Mouse (Mus musculus): ENCODE measurements around the gene Rnf38. TPM values are rescaled to one million over a fixed set of nuclear protein-coding genes. Genes with fewer than 3 reads are reported as not detected.

The Rnf38 gene
- polyA plus RNA-seq (2015; fragmentation: Nextera tagmentation; extraction: Ambion mirVana): 40.7 and 43.9 TPM in 2 replicates

DNA sequence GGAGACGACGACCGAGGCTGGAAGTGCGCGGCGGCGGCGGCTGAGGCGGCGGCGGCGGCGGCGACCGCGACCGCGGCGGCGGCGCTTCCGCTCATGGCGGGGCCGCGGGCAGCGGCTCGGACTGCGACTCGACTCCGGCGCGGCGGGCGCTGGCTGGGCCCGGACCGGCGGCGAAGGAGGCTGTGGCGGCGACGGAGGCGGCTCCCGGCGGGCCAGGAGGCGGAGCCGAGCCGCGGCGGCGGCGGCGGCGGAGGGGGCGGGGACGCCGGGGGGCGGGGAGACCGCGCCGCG lies at the start of gene Rnf38:
Rnf38 (minus strand) TSS at position 77 of the 291 bp plus-strand sequence.
- under 1% methylated on average over 25 of the region's 61 CpGs for WGBS
- ATAC-seq (replicated peaks): no peak
- Histone ChIP-seq H3K4me2 (replicated peaks) (peak within 1 kb of the TSS; percentile 88), H3K36me3 (no peaks in the 10 kb centered on the region), H3K4me1 (peaks cover 28% of the 10 kb centered on the region), H3K9me3 (no peaks in the 10 kb centered on the region), H3K27ac (replicated peaks) (peak within 1 kb of the TSS; percentile 85), H3K27me3 (no peaks in the 10 kb centered on the region), H3K4me3 (peak within 1 kb of the TSS; percentile 88), H3K9ac (replicated peaks) (peak within 1 kb of the TSS; percentile 79)

DNA sequence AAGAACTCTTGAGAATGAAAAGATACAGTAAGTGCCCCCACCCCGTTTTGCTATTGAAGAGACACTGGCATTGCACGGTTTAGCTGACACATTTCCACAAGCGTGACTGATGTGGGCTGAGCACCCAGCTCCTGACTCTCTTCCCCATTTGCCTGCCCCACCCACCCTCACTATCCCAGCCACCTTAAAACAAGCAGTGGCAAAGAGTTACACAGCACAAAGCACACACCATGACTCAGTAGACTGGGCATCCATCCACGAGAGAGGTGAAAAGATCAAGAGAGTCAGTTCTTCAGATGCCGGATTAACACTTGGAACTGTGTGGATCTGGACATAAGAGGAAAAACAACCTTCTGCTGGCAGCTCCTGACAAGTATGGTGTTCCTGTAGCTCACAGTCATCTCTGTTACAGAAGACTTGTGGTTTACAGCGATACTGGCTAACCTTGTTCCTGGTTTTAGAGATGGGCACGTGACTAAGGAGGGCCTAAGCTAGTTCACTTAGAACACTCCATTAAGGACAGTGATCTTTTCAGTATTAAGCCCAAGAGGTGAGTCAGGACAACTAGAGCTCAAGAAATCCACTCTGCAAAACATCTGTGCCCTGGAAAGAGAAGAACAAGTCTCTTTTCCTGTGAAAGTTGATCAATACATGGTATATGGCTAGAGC lies 48.1 kb upstream of the Rnf38 start:
- WGBS: 78% methylated on average over 7 of the region's 7 CpGs
- Histone ChIP-seq H3K27me3 (no peaks in the 10 kb centered on the region), H3K9ac (replicated peaks) (no peak overlapping the region), H3K36me3 (no peaks in the 10 kb centered on the region), H3K4me2 (replicated peaks) (no peak overlapping the region), H3K4me3 (no peak overlapping the region), H3K9me3 (no peaks in the 10 kb centered on the region), H3K4me1 (no peaks in the 10 kb centered on the region), H3K27ac (replicated peaks) (no peak overlapping the region)
- no peak for ATAC-seq (replicated peaks)

DNA sequence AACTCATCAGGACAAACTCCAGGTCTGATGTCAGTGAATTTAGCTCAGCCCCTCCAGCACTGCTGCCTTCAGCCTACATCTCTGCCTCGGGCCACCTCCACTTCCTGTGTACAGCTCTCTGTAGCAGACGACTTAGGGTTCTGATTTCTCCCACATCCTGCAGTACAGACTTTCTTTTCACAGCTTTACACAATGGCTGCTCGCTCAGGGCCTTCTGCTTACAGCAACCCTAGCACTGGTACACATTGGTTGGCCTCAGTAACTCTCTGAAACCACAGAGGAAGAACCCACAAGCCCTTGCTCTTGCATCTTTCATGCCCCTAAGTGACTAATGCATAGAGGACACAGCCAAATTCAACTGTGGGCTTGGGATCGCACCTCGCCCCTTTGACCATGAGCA lies 37.5 kb upstream of the Rnf38 start:
- H3K9me3 ChIP-seq: no peaks in the 10 kb centered on the region
- H3K4me3 ChIP-seq: no peak overlapping the region
- no peak for ATAC-seq (replicated peaks)
- no peak overlapping the region for H3K27ac ChIP-seq (replicated peaks)
- no peak overlapping the region for H3K9ac ChIP-seq (replicated peaks)
- no peaks in the 10 kb centered on the region for H3K27me3 ChIP-seq
- H3K36me3 ChIP-seq: no peaks in the 10 kb centered on the region
- no peaks in the 10 kb centered on the region for H3K4me1 ChIP-seq
- WGBS: 73% methylated on average over 5 of the region's 5 CpGs
- H3K4me2 ChIP-seq (replicated peaks): no peak overlapping the region

DNA sequence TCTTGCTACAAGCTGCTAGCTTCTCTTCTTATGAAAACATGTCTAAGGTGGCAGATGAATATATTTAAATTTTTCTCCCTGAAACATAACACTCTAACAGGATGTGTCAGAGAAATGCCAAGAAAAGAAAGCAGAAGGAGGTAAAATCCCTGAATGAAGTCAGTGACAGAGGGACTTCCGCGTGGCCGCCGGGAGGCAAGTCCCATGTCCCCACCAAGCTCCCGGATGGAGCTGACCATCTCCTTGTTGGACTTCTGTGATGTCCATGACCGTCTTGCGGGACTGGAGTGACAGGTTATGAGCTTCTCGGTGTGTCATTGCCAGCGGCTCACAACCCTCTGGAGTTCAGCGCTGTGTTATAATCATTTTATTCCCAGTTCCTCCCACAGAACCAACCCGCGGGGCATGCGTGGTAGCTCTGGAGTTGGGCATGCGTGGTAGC lies 35.8 kb upstream of the Rnf38 start:
- 89% methylated on average over 14 of the region's 14 CpGs for WGBS

DNA sequence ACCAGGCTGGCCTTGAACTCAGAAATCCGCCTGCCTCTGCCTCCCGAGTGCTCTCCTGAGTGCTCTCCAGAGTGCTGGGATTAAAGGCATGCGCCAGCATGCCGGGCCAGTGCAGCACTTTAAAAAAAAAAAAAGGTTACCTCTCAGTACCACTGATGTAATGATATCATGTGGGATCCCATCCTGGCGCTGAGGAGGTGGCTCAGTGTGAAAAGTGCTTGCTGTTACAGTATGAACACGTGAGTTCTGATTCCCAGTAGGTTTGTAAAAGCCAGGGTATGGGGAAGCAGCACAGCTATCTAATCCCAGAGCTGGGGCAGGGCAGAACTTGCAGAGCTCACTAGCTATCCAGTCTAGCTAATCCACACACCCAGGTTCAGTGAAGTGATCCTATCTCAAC lies 33.8 kb upstream of the Rnf38 start:
- no peak overlapping the region for H3K27ac ChIP-seq (replicated peaks)
- H3K27me3 ChIP-seq: no peaks in the 10 kb centered on the region
- ATAC-seq (replicated peaks): no peak
- 86% methylated on average over 6 of the region's 6 CpGs for WGBS
- no peaks in the 10 kb centered on the region for H3K36me3 ChIP-seq
- no peaks in the 10 kb centered on the region for H3K9me3 ChIP-seq
- no peak overlapping the region for H3K9ac ChIP-seq (replicated peaks)
- H3K4me1 ChIP-seq: no peaks in the 10 kb centered on the region
- H3K4me2 ChIP-seq (replicated peaks): no peak overlapping the region
- H3K4me3 ChIP-seq: no peak overlapping the region

More for the DNA sequence above, 35.8 kb upstream of the Rnf38 start:
- no peak overlapping the region for H3K4me2 ChIP-seq (replicated peaks)
- H3K9me3 ChIP-seq: no peaks in the 10 kb centered on the region
- ATAC-seq (replicated peaks): no peak
- no peak overlapping the region for H3K4me3 ChIP-seq
- no peak overlapping the region for H3K9ac ChIP-seq (replicated peaks)
- H3K27ac ChIP-seq (replicated peaks): no peak overlapping the region
- no peaks in the 10 kb centered on the region for H3K27me3 ChIP-seq
- no peaks in the 10 kb centered on the region for H3K4me1 ChIP-seq
- no peaks in the 10 kb centered on the region for H3K36me3 ChIP-seq

DNA sequence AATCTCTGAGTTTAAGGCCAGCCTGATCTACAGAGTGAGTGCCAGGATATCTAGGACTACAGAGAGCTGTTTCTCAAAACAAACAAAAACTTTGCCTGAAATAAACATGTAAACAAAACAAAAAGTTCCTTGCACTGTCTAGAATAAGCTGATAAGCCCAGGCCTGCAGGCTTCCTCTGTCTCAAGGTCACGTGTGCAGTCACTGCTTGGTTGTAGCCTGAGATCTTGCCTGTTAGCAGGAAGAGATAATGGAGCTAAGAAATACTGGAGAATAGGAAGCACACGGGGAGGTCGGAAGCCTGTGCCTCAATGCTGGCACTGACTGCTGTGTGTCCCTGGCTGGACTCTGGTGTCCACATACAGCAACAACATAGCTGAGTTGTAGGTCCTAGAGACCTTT lies 31.9 kb upstream of the Rnf38 start:
- Histone ChIP-seq H3K27me3 (no peaks in the 10 kb centered on the region), H3K4me1 (no peaks in the 10 kb centered on the region), H3K4me3 (no peak overlapping the region), H3K9me3 (no peaks in the 10 kb centered on the region), H3K9ac (replicated peaks) (no peak overlapping the region), H3K4me2 (replicated peaks) (no peak overlapping the region), H3K36me3 (no peaks in the 10 kb centered on the region), H3K27ac (replicated peaks) (no peak overlapping the region)
- ATAC-seq (replicated peaks): no peak
- 77% methylated on average over 3 of the region's 3 CpGs for WGBS

DNA sequence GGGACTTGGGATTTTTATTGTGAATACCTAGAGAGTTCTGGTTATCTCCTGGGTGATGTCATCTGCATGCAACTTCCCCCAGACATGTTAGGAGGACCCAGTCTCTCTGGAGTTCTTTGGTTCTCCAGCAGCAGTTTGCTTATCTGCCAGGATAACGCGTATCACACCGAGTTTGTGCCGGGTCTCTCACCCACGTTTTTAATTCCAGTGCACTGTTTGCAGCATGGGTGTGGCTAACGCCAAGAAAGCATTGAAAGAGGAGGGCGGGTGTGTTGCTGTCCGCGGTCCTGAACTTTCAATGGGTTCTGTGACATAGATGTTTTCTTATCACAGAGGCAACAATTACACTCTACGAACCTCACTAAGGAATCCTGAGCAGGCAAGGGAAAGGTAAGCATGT lies 26.7 kb upstream of the Rnf38 start:
- H3K4me2 ChIP-seq (replicated peaks): no peak overlapping the region
- no peak for ATAC-seq (replicated peaks)
- H3K36me3 ChIP-seq: no peaks in the 10 kb centered on the region
- no peak overlapping the region for H3K4me3 ChIP-seq
- H3K27ac ChIP-seq (replicated peaks): no peak overlapping the region
- WGBS: 4% methylated on average over 10 of the region's 10 CpGs
- H3K27me3 ChIP-seq: no peaks in the 10 kb centered on the region
- no peak overlapping the region for H3K9ac ChIP-seq (replicated peaks)
- no peaks in the 10 kb centered on the region for H3K9me3 ChIP-seq
- H3K4me1 ChIP-seq: no peaks in the 10 kb centered on the region

DNA sequence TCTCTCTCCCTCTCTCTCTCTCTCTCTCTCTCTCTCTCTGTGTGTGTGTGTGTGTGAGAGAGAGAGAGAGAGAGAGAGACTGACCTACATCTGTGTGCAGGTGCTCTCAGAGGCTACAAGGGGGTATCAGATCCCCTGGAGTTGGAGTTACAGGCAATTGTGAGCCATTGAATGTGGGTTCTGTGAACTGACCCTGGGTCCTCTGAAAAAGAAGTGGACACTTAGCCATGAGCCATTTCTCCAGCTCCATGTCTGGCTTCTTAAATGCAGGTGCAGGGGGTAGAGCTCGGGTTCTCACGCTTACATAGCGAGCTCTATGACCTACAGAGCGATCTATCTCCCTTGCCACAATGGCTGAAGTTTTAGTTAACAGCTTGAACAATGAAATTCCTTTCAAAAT lies 25.5 kb upstream of the Rnf38 start:
- 82% methylated on average over 4 of the region's 4 CpGs for WGBS
- Histone ChIP-seq H3K27ac (replicated peaks) (no peak overlapping the region), H3K9ac (replicated peaks) (no peak overlapping the region), H3K4me2 (replicated peaks) (no peak overlapping the region), H3K36me3 (no peaks in the 10 kb centered on the region), H3K9me3 (no peaks in the 10 kb centered on the region), H3K4me3 (no peak overlapping the region), H3K4me1 (no peaks in the 10 kb centered on the region), H3K27me3 (no peaks in the 10 kb centered on the region)
- ATAC-seq (replicated peaks): no peak

DNA sequence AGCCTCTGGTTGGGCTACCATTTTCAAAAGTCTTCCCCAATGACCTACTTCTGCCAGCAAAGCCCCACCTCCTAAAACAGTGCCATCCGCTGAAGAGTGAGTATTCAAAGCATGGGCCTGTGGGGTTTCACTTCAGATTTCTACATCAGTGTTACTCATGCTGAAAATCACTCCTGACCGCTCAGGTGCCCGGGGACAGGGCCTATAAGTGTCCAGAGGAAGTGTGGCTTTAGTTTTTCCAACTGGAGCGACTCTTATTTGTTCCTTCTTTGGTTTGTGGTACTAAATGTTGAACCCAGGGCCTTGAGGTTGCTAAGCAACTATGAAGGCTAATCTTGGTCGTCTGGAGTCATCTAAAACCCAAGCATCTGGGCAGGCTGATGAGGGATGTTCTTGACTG lies 21.0 kb upstream of the Rnf38 start:
- Histone ChIP-seq H3K4me2 (replicated peaks) (no peak overlapping the region), H3K36me3 (no peaks in the 10 kb centered on the region), H3K9ac (replicated peaks) (no peak overlapping the region), H3K27me3 (no peaks in the 10 kb centered on the region), H3K4me3 (no peak overlapping the region), H3K4me1 (peaks cover 7% of the 10 kb centered on the region), H3K27ac (replicated peaks) (no peak overlapping the region), H3K9me3 (no peaks in the 10 kb centered on the region)
- WGBS: 82% methylated on average over 5 of the region's 5 CpGs
- no peak for ATAC-seq (replicated peaks)

DNA sequence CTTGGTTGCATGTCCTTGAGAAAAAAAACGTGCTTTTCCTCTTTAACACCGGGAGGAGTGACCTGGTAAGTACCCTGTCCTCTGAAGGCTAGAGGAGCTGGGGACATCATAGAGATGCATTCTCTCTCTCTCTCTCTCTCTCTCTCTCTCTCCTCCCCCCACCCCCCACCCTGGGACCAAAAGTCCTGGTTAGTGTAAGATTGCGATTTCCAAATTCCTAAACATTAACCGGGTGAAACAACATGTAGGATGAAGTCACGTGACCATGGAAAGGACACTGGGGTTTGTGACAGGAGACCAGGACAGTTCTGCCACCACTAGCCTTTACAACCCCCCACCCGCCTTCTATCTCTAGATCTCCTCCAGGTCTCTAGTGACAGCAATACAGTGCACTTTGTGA lies 19.6 kb upstream of the Rnf38 start:
- H3K27ac ChIP-seq (replicated peaks): no peak overlapping the region
- no peaks in the 10 kb centered on the region for H3K27me3 ChIP-seq
- peaks cover 11% of the 10 kb centered on the region for H3K4me1 ChIP-seq
- no peak overlapping the region for H3K9ac ChIP-seq (replicated peaks)
- no peak overlapping the region for H3K4me3 ChIP-seq
- WGBS: 17% methylated on average over 6 of the region's 6 CpGs
- no peak overlapping the region for H3K4me2 ChIP-seq (replicated peaks)
- H3K36me3 ChIP-seq: no peaks in the 10 kb centered on the region
- no peak for ATAC-seq (replicated peaks)
- H3K9me3 ChIP-seq: no peaks in the 10 kb centered on the region

DNA sequence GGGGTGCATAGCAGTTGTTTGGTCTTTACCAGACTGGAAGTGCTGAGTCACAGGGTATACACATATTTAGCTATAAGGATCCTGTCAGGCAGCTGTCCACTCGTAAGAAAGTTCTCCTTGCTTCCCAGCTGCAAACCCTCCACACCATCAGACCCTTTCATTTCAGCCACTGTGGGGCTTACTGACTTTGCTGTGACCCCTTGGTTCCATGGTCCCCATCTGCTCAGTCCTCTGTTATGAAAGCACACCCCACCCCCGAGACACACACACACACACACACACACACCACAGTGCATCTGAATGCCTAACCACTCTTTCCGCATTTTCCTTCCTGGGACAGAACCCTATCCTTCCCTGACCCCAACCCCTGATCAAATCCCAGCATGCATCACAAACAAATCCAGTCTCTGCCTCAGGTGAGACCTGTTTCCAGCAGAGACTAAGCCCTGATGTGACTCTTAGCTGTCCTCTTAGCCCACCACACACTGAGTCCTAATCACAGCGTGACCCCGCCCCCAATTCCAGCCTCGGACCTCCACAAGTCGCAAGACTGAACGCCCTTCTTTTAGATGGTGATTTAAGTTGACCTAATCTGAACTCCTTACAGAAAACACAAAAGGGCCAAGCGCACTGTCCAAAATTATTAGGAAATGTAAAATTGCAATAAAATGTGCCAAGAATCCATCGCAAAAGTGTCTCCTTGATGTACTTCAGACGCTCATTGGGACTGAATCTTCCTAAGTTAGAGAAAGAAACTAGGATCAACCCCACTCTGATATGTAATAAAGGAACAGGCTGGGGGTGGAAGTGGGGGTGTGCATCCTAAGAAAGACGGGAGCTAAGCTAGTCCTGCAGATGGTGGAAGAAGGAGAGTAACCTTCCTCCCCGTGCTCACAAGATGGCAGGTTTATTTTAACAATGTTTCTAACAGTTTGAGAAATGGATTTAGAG lies 18.7 kb upstream of the Rnf38 start:
- H3K9me3 ChIP-seq: no peaks in the 10 kb centered on the region
- H3K27me3 ChIP-seq: no peaks in the 10 kb centered on the region
- no peak for ATAC-seq (replicated peaks)
- peaks cover 20% of the 10 kb centered on the region for H3K4me1 ChIP-seq
- H3K4me3 ChIP-seq: no peak overlapping the region
- no peaks in the 10 kb centered on the region for H3K36me3 ChIP-seq
- no peak overlapping the region for H3K4me2 ChIP-seq (replicated peaks)
- no peak overlapping the region for H3K27ac ChIP-seq (replicated peaks)
- whole genome bisulfite sequencing: 15% methylated on average over 13 of the region's 13 CpGs
- no peak overlapping the region for H3K9ac ChIP-seq (replicated peaks)

DNA sequence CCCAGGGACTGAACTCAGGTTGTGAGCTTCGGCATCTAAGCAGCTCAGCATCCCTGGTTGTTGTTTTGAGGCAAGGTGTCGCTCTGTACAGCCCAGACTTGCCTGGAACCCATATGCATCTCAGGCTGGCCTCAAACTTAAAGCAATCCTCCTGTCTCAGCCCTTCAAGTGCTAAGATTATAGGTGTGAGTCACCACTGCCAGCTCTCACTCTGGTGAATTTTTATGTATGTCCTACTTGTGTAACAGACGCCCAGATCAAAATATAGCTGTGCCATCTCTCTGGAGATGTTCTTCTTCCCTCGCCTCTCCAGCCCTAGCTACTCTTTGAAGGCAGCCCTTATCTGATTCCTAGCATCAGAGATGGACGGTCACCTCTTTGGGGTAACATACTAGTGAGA lies 17.9 kb upstream of the Rnf38 start:
- H3K4me2 ChIP-seq (replicated peaks): no peak overlapping the region
- no peak for ATAC-seq (replicated peaks)
- 88% methylated on average over 5 of the region's 5 CpGs for WGBS
- no peaks in the 10 kb centered on the region for H3K27me3 ChIP-seq
- no peaks in the 10 kb centered on the region for H3K36me3 ChIP-seq
- H3K4me3 ChIP-seq: no peak overlapping the region
- H3K4me1 ChIP-seq: peaks cover 24% of the 10 kb centered on the region
- H3K9me3 ChIP-seq: no peaks in the 10 kb centered on the region
- no peak overlapping the region for H3K27ac ChIP-seq (replicated peaks)
- H3K9ac ChIP-seq (replicated peaks): no peak overlapping the region

All from forebrain, embryonic 15.5 days (tissue).